Mouse (Mus musculus) liver, postnatal 0 days (tissue): ENCODE measurements around the gene Nipa2. TPM values are rescaled to one million over a fixed set of nuclear protein-coding genes. Genes with fewer than 3 reads are reported as not detected.
A peak's percentile ranks its signal among the peaks of the same experiment; 100 is the strongest.

Source experiments
- ATAC-seq: fragments of 200-750 bp; cut with Nextera tagmentation; 2 replicates; pipeline ENCODE4 v1.8.0; 2017; ENCODE audit warnings: mild to moderate bottlenecking, moderate library complexity
- DNase-seq: peaks from one replicate; pipeline ENCODE4 v3.0.0-alpha.2; 2016
- H3K27ac ChIP-seq: fragments of 300-500 bp; sonication (generic); 2 replicates; pipeline ENCODE4 v1.5.1; 2014; ENCODE audit warnings: antibody characterized with exemption, moderate library complexity, mild to moderate bottlenecking, low read depth
- H3K27me3 ChIP-seq: fragments of 300-500 bp; sonication (generic); 2 replicates; pipeline ENCODE4 v1.6.1; 2014; ENCODE audit warnings: low read length, control low read depth, mixed read lengths; ENCODE audit not compliant: insufficient read depth
- H3K36me3 ChIP-seq: fragments of 300-500 bp; sonication (generic); replicated peaks from 2 replicates; pipeline ENCODE4 v1.6.1; 2014; ENCODE audit warnings: mild to moderate bottlenecking, control low read depth, low read length, moderate library complexity, mixed read lengths; ENCODE audit not compliant: insufficient read depth
- H3K4me1 ChIP-seq: fragments of 300-500 bp; sonication (generic); 2 replicates; pipeline ENCODE4 v1.6.1; 2014; ENCODE audit warnings: antibody characterized with exemption, mild to moderate bottlenecking, control low read depth; ENCODE audit not compliant: insufficient read depth
- H3K4me2 ChIP-seq: fragments of 300-500 bp; sonication (generic); 2 replicates; pipeline ENCODE4 v1.6.1; 2014; ENCODE audit warnings: low read depth, mild to moderate bottlenecking, low read length, moderate library complexity, mixed read lengths
- H3K4me3 ChIP-seq: fragments of 300-500 bp; sonication (generic); 2 replicates; pipeline ENCODE4 v1.5.1; 2014; ENCODE audit warnings: low read depth, low read length
- H3K9ac ChIP-seq: fragments of 300-500 bp; sonication (generic); replicated peaks from 2 replicates; pipeline ENCODE4 v1.6.1; 2014; ENCODE audit warnings: mild to moderate bottlenecking, moderate library complexity
- H3K9me3 ChIP-seq: fragments of 300-500 bp; sonication (generic); 2 replicates; pipeline ENCODE4 v1.6.1; 2016; ENCODE audit warnings: mild to moderate bottlenecking, control low read depth, low read length, mixed read lengths
- CTCF ChIP-seq: sonication (generic); IDR thresholded peaks from 2 replicates; pipeline ENCODE4 v1.5.1; 2016; ENCODE audit warnings: antibody characterized with exemption, low read depth
- EP300 ChIP-seq: IDR thresholded peaks from 2 replicates; pipeline ENCODE4 v1.6.1; 2016; ENCODE audit warnings: antibody characterized with exemption, low read depth, mild to moderate bottlenecking
- WGBS: fragments of 180-500 bp; shearing (Covaris S2); extraction: QIAGEN DNeasy Blood & Tissue Kit; methylation state at CpG from one replicate; pipeline ENCODE4 v1.1.7; 2014; ENCODE audit not compliant: insufficient replicate concordance; 5-methylcytosine and 5-hydroxymethylcytosine counted together
- polyA plus RNA-seq: library from polyadenylated mRNA; unstranded; fragments of >200 nt; fragmentation: Nextera tagmentation; extraction: Ambion mirVana; gene quantifications from 2 replicates; pipeline ENCODE4 v1.2.1, GENCODE M21; 2015

Gene Nipa2
- 22.7 and 23.9 TPM in 2 replicates for polyA plus RNA-seq

DNA sequence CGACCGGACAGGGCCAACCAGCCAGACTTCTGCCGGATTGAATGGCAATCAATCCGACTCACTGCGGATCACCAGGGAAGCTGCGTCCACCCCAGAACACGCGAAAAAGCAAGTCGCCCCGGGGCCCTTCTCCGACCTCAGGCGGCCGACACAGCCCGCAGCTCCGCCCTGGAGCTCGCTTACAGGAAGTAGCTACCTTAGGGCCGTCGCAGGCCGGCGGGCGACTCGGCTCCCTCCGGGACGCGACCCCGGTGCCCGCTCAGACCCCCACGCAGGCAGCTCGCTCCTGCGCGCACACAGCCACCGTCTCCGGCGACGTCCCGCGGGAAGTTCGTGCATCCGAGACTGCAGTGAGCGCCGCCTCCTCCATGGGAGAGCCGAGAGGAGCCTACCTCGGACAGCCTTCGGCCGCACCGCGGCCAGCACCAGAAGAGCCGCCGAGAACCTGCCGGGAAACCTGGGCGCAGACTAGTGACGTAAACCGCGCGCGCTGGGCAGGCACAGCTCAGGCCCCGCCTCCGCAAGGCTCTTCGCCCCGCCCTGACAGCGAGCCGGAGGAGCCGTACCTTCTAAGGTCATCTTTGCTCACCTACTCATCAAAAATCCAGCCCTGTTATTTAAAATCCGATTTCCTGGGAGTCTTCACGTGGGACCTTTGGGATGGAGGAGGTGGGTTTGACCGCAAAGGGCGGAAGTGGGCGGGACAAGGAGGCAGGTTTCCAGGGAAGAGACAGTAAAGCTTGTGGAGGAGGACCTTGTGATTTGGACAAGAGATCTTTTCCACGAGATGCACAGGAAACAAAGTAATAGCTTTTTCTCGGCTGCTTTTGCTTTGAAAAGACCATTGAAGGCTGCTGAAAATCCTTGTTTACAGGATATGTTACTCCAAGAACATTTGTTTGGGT lies at the start of gene Nipa2:
Gene Nipa2, minus strand, starts transcription at position 473 of the 905 bp plus-strand sequence.
- TF ChIP-seq CTCF (no peak), EP300 (no peak; the same call in 1 of the 2 replicates)
- peak within 1 kb of the TSS; percentile 98 for H3K9ac ChIP-seq
- peak within 1 kb of the TSS; percentile 98 for H3K27ac ChIP-seq
- peaks cover 7% of the 10 kb centered on the region; the same call in 1 of the 2 replicates for H3K36me3 ChIP-seq
- H3K4me3 ChIP-seq: peak within 1 kb of the TSS; percentile 98
- H3K4me2 ChIP-seq: peak within 1 kb of the TSS; percentile 80
- no peaks in the 10 kb centered on the region for H3K9me3 ChIP-seq
- DNase-seq: peak; percentile 98
- no peaks in the 10 kb centered on the region for H3K27me3 ChIP-seq
- ATAC-seq: peak; percentile 99
- peaks cover 20% of the 10 kb centered on the region for H3K4me1 ChIP-seq
- 1% methylated on average over 70 of the region's 70 CpGs for WGBS

DNA sequence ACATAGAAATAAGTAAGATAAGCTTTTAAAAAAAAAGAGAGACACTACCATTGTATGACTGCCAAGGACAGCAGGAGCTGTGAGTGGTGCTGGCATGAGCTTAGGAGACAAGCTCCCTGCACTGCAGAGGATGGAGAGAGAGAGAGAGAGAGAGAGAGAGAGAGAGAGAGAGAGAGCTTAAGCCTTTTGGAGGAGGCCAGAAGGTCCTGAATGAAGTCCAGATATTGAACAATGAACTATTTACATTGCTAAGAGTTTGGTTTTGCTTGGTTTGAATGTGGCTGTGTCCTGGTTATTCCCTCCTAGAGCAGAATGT lies 48.7 kb upstream of the Nipa2 start:
- Histone ChIP-seq H3K4me1 (peaks cover 7% of the 10 kb centered on the region), H3K27me3 (no peaks in the 10 kb centered on the region), H3K36me3 (no peaks in the 10 kb centered on the region), H3K27ac (no peak overlapping the region), H3K4me3 (no peak overlapping the region), H3K9ac (no peak overlapping the region), H3K4me2 (no peak overlapping the region), H3K9me3 (0 out of 2 replicates have a peak, but pooled peaks cover 3% of the 10 kb centered on the region)
- DNase-seq: no peak
- no peak for TF ChIP-seq EP300
- no peak for TF ChIP-seq CTCF
- no peak for ATAC-seq

DNA sequence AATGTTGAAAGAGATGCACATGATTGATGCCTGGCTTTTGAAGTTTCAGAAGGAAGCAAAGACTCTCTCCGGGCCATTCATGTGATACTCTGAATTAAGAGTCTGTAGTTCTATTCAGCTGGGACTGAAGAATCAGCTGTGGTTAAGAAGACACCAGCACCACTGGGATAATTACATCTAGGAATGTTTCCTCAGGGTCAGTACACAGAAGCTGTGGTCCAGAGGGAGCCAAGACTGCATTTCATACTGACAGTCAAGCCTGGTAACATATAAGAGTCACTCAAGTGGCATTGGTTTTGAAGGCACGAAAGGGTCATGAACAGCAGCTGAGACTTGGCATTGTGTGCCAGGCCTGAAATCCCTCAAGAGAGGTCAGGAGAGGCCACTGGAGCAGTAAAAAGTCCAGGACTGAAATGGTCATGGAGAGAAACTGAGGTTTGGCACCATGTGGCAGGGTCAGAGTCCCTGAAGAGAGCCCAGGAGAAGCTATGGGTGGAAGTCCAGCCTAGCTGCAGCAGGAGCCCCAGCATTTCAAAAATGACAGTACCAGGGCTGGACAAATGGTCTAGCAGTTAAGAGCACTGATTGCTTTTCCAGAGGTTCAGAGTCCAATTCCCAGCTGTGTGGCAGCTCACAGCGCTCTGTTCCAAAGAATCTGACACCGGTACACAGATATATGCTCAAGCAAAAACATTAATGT lies 48.2 kb upstream of the Nipa2 start:
- TF ChIP-seq EP300 (no peak), CTCF (no peak)
- H3K27ac ChIP-seq: no peak overlapping the region
- DNase-seq (no peak), ATAC-seq (no peak)
- H3K4me3 ChIP-seq: no peak overlapping the region
- no peaks in the 10 kb centered on the region for H3K36me3 ChIP-seq
- no peaks in the 10 kb centered on the region for H3K27me3 ChIP-seq
- H3K9me3 ChIP-seq: 0 out of 2 replicates have a peak, but pooled peaks cover 4% of the 10 kb centered on the region
- no peak overlapping the region for H3K4me2 ChIP-seq
- peaks cover 7% of the 10 kb centered on the region for H3K4me1 ChIP-seq
- 78% methylated on average over 4 of the region's 4 CpGs for WGBS
- H3K9ac ChIP-seq: no peak overlapping the region

DNA sequence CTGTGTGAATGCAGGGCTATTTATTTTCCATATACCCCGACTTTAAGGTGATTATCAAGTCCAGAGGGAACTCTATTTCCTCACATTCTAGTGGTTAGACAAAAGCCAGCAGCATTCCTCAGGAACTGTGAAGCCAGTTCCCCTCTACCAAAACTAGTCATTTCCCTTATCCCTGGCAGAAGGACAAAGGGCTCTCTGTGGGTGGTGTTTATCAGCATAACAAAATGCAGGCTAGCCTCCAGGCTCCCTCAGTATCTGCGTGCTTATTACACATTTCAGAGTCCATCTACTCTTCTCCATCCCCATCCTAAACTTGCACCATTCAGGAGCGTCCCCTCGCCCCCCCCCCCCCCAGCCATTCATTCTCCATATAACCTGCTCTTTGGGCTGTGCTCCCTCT lies 36.7 kb upstream of the Nipa2 start:
- DNase-seq (no peak), ATAC-seq (peak; percentile 29; the same call in 1 of the 2 replicates)
- H3K4me1 ChIP-seq: no peaks in the 10 kb centered on the region
- H3K27ac ChIP-seq: no peak overlapping the region
- H3K9ac ChIP-seq: no peak overlapping the region
- H3K27me3 ChIP-seq: no peaks in the 10 kb centered on the region
- H3K4me3 ChIP-seq: no peak overlapping the region
- WGBS: 37% methylated on average over 3 of the region's 4 CpGs
- no peaks in the 10 kb centered on the region for H3K9me3 ChIP-seq
- H3K36me3 ChIP-seq: 0 out of 2 replicates have a peak, but pooled peaks cover 3% of the 10 kb centered on the region
- no peak overlapping the region for H3K4me2 ChIP-seq
- TF ChIP-seq CTCF: no peak
- no peak for TF ChIP-seq EP300

DNA sequence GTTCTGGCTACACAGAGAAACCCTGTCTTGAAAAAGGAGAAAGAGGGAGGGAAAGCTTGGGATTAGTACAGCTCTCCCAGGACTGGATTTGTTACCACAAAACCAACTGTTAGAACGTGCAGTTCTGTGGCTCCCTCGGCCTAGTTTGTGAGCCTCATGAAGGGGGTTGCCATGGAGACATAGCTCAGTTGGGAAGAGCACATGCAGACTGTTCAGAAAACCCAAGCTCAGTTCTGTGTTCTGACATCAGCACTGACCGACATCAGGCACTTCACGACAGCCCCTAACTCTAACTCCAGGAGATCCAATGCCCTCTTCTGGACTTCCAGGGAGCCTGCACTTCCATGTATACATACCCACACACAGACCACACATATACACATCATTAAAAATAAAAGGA lies 32.7 kb upstream of the Nipa2 start:
- Histone ChIP-seq H3K4me3 (no peak overlapping the region), H3K36me3 (0 out of 2 replicates have a peak, but pooled peaks cover 3% of the 10 kb centered on the region), H3K27me3 (no peaks in the 10 kb centered on the region), H3K4me1 (no peaks in the 10 kb centered on the region), H3K9me3 (no peaks in the 10 kb centered on the region), H3K9ac (no peak overlapping the region), H3K4me2 (no peak overlapping the region), H3K27ac (no peak overlapping the region)
- TF ChIP-seq EP300: no peak
- no peak for TF ChIP-seq CTCF
- DNase-seq (no peak), ATAC-seq (no peak)
- 70% methylated on average over 4 of the region's 4 CpGs for WGBS

DNA sequence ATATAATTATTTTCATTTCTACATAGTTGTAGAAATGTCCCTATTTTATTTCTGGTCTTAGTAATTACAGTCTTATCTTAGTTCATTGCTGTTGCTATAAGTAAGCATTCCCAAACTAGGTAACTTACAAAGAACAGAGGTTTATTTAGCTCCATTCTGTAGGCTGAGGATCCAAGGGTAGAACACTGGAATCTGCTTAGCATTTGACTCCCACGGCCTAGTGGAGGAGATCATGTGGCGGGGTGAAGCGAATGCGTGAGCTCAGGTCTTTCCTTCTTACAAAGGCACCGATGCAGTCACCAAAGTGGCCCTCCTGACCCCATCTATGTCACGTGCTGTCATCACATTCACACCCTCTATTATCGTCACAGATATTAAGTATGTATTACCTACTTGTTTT lies 29.6 kb upstream of the Nipa2 start:
- 95% methylated on average over 7 of the region's 7 CpGs for WGBS
- Histone ChIP-seq H3K4me2 (no peak overlapping the region), H3K9me3 (no peaks in the 10 kb centered on the region), H3K4me3 (no peak overlapping the region), H3K36me3 (0 out of 2 replicates have a peak, but pooled peaks cover 3% of the 10 kb centered on the region), H3K9ac (no peak overlapping the region), H3K27me3 (no peaks in the 10 kb centered on the region), H3K27ac (no peak overlapping the region), H3K4me1 (no peaks in the 10 kb centered on the region)
- TF ChIP-seq CTCF (no peak), EP300 (no peak)
- ATAC-seq (no peak), DNase-seq (no peak)
